Mouse (Mus musculus) lung, embryonic 15.5 days (tissue): ENCODE data around the gene Mup19. TPM values are rescaled to one million over a fixed set of nuclear protein-coding genes. Genes with fewer than 3 reads are reported as not detected.
"Not testable (repeated sequence)": the region's sequence is repeated elsewhere in the genome, so short reads cannot be mapped to it uniquely, and the experiment has no call there.

Experiments used
- ATAC-seq: fragments of 200-750 bp; cut with Nextera tagmentation; 2 replicates; pipeline ENCODE4 v1.8.0; 2017; ENCODE audit warnings: moderate number of reproducible peaks, borderline replicate concordance; ENCODE audit not compliant: low FRiP score, low TSS enrichment; ENCODE audit errors: extremely low read depth
- H3K27ac ChIP-seq: fragments of 300-500 bp; sonication (generic); 2 replicates; pipeline ENCODE4 v1.5.1; 2015; ENCODE audit warnings: moderate library complexity, mild to moderate bottlenecking, inconsistent platforms
- H3K27me3 ChIP-seq: fragments of 300-500 bp; sonication (generic); 2 replicates; pipeline ENCODE4 v1.6.1; 2015; ENCODE audit warnings: inconsistent platforms
- H3K36me3 ChIP-seq: fragments of 300-500 bp; sonication (generic); 2 replicates; pipeline ENCODE4 v1.6.1; 2015; ENCODE audit warnings: inconsistent platforms
- H3K4me1 ChIP-seq: fragments of 300-500 bp; sonication (generic); 2 replicates; pipeline ENCODE4 v1.6.1; 2015; ENCODE audit warnings: inconsistent platforms
- H3K4me2 ChIP-seq: fragments of 300-500 bp; sonication (generic); 2 replicates; pipeline ENCODE4 v1.6.1; 2015; ENCODE audit warnings: inconsistent platforms, mild to moderate bottlenecking, moderate library complexity
- H3K4me3 ChIP-seq: fragments of 300-500 bp; sonication (generic); 2 replicates; pipeline ENCODE4 v1.5.1; 2015; ENCODE audit warnings: mild to moderate bottlenecking, inconsistent platforms
- H3K9ac ChIP-seq: fragments of 300-500 bp; sonication (generic); 2 replicates; pipeline ENCODE4 v1.6.1; 2015; ENCODE audit warnings: inconsistent platforms
- H3K9me3 ChIP-seq: fragments of 300-500 bp; sonication (generic); 2 replicates; pipeline ENCODE4 v1.6.1; 2016; ENCODE audit warnings: inconsistent platforms
- WGBS: fragments of 180-500 bp; shearing (Covaris S2); methylation state at CpG from one replicate; pipeline ENCODE4 v1.1.7; 2015; 5-methylcytosine and 5-hydroxymethylcytosine counted together
- polyA plus RNA-seq: library from polyadenylated mRNA; unstranded; fragments of >200 nt; fragmentation: Nextera tagmentation; extraction: Ambion mirVana; gene quantifications from 2 replicates; pipeline ENCODE4 v1.2.1, GENCODE M21; 2015

Mup19 gene
- polyA plus RNA-seq, result not detected in 2 replicates

- H3K4me1 ChIP-seq, H3K9me3 ChIP-seq, H3K9ac ChIP-seq, ATAC-seq, H3K27me3 ChIP-seq, H3K4me2 ChIP-seq, H3K27ac ChIP-seq, H3K36me3 ChIP-seq, H3K4me3 ChIP-seq: not testable (repeated sequence)
- 88% methylated on average over 1 of the region's 5 CpGs for WGBS
Observed at GRCm38 (mm10) chr4:61782169-61782568, at the start of gene Mup19. Gene Mup19, minus strand, starts transcription at chr4:61782269.

GRCm38 (mm10) chr4:61829211-61829610, 47.1 kb upstream of the Mup19 start:
- H3K27ac ChIP-seq, result no peak overlapping the region
- H3K4me1 ChIP-seq, result no peaks in the 10 kb centered on the region
- peaks cover 4% of the 10 kb centered on the region; the same call in 1 of the 2 replicates for H3K9me3 ChIP-seq
- no peak for ATAC-seq
- no peak overlapping the region for H3K9ac ChIP-seq
- H3K4me2 ChIP-seq, result no peak overlapping the region
- WGBS, result 62% methylated on average over 4 of the region's 4 CpGs
- H3K4me3 ChIP-seq, result no peak overlapping the region
- H3K36me3 ChIP-seq, result no peaks in the 10 kb centered on the region
- no peaks in the 10 kb centered on the region for H3K27me3 ChIP-seq

- no peak overlapping the region for H3K27ac ChIP-seq
- no peak overlapping the region for H3K4me2 ChIP-seq
- ATAC-seq, result no peak; the same call in 1 of the 2 replicates
- 90% methylated on average over 15 of the region's 15 CpGs for WGBS
- H3K36me3 ChIP-seq, result no peaks in the 10 kb centered on the region
- H3K9me3 ChIP-seq, result no peaks in the 10 kb centered on the region; the same call in 1 of the 2 replicates
- H3K4me1 ChIP-seq, result no peaks in the 10 kb centered on the region
- H3K9ac ChIP-seq, result no peak overlapping the region
- no peak overlapping the region for H3K4me3 ChIP-seq
- H3K27me3 ChIP-seq, result no peaks in the 10 kb centered on the region
Observed at GRCm38 (mm10) chr4:61823185-61823584, 41.1 kb upstream of the Mup19 start.

DNA sequence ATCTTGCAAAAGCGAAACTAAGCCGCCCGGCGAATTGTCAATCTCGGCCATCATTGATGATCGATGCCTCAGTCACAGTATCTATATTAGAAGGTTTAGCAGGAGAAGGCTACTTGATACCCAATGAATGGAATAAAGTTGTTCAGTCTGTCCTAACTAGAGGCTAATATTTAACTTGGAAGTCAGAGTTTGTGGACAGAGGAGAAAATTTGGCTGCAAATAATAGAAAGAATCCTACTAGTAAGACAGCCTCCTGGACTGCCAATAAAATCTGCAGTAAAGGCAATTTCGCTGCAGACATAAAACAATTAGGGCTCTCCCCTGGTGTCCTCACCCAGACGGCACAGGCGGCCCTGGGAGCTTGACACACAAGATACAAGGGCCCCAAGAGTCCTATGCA, 40.5 kb upstream of the Mup19 start:
- not testable (repeated sequence) for H3K9ac ChIP-seq, H3K4me2 ChIP-seq, H3K36me3 ChIP-seq, H3K4me1 ChIP-seq, H3K9me3 ChIP-seq, ATAC-seq, H3K4me3 ChIP-seq, H3K27me3 ChIP-seq, H3K27ac ChIP-seq
- WGBS, result 94% methylated on average over 9 of the region's 9 CpGs

- no peaks in the 10 kb centered on the region for H3K27me3 ChIP-seq
- no peaks in the 10 kb centered on the region for H3K4me1 ChIP-seq
- H3K9ac ChIP-seq, result no peak overlapping the region
- no peak overlapping the region for H3K4me3 ChIP-seq
- 4% methylated on average over 2 of the region's 2 CpGs for WGBS
- H3K36me3 ChIP-seq, result no peaks in the 10 kb centered on the region
- H3K9me3 ChIP-seq, result no peaks in the 10 kb centered on the region
- H3K27ac ChIP-seq, result no peak overlapping the region
- no peak for ATAC-seq
- no peak overlapping the region for H3K4me2 ChIP-seq
Observed at GRCm38 (mm10) chr4:61815602-61816001, 33.5 kb upstream of the Mup19 start.

GRCm38 (mm10) chr4:61813435-61813834, 31.4 kb upstream of the Mup19 start:
- Histone ChIP-seq H3K27ac (no peak overlapping the region), H3K4me3 (no peak overlapping the region), H3K4me2 (no peak overlapping the region), H3K4me1 (no peaks in the 10 kb centered on the region), H3K36me3 (no peaks in the 10 kb centered on the region), H3K9me3 (no peaks in the 10 kb centered on the region), H3K27me3 (no peaks in the 10 kb centered on the region), H3K9ac (no peak overlapping the region)
- ATAC-seq, result no peak

- not testable (repeated sequence) for H3K4me2 ChIP-seq
- WGBS, result 17% methylated on average over 2 of the region's 2 CpGs
Observed at GRCm38 (mm10) chr4:61811193-61811592, 29.1 kb upstream of the Mup19 start.

GRCm38 (mm10) chr4:61808926-61809325, 26.9 kb upstream of the Mup19 start:
- H3K27ac ChIP-seq, H3K4me3 ChIP-seq, H3K9ac ChIP-seq, H3K9me3 ChIP-seq, H3K36me3 ChIP-seq, H3K27me3 ChIP-seq, H3K4me1 ChIP-seq, H3K4me2 ChIP-seq, ATAC-seq: not testable (repeated sequence)
- WGBS, result 71% methylated on average over 3 of the region's 3 CpGs

More at GRCm38 (mm10) chr4:61811193-61811592, 29.1 kb upstream of the Mup19 start:
- H3K36me3 ChIP-seq, H3K9ac ChIP-seq, H3K4me1 ChIP-seq, H3K27ac ChIP-seq, H3K4me3 ChIP-seq, ATAC-seq, H3K9me3 ChIP-seq, H3K27me3 ChIP-seq: not testable (repeated sequence)

DNA sequence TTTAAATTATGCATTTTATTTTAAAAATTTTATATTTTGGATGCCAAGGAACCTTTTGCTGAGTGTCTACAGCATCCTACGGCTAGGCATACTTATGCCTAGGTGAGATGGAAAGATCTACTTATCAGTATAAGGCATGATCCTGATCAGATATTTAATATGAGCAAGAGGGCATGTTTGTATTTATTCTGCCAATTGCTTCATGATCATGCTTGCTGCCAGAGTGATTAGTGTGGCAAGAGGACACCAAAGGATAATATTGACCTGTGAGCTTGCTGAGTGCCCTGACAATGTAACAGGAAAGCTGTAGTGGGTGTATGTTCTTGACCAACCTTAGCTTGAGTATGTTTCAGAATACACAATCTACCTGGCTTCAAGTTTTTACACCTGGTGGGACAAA, 7.6 kb upstream of the Mup19 start:
- not testable (repeated sequence) for H3K36me3 ChIP-seq, H3K27ac ChIP-seq, H3K9me3 ChIP-seq, ATAC-seq, H3K9ac ChIP-seq, H3K4me1 ChIP-seq, H3K4me2 ChIP-seq, H3K4me3 ChIP-seq, H3K27me3 ChIP-seq
- 93% methylated on average over 1 of the region's 1 CpGs for WGBS

DNA sequence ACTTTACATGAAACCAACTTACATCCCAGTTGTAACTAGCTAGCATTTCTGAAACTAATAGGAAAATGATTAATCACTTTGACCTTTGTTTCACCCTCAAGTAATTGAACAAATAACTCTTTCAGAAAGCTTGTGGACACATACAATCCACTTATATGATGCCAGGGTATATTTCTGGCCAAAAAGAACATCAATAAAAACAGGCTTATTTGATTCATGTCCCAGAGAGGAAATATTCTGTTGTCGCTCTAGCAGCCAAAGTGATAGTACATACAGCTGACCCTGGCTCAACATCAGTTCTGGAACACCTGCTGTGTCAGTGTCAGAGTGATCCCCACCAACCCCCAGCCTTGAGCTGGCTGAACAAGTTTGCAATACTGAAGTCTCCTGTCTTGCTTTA, 2.2 kb upstream of the Mup19 start:
- not testable (repeated sequence) for ATAC-seq, H3K36me3 ChIP-seq, H3K9ac ChIP-seq, H3K9me3 ChIP-seq, H3K27ac ChIP-seq, H3K4me2 ChIP-seq, H3K4me3 ChIP-seq, H3K4me1 ChIP-seq, H3K27me3 ChIP-seq
- WGBS, result 60% methylated on average over 1 of the region's 1 CpGs

Other genes starting within 250 kb of the Mup19 start
- gene Mup17, start 186.4 kb downstream of the Mup19 start, polyA plus RNA-seq, result not detected in 2 replicates
- not detected in 2 replicates for gene Mup18, start 108.1 kb downstream of the Mup19 start, polyA plus RNA-seq
- not detected in 2 replicates for gene Mup5, start 53.0 kb upstream of the Mup19 start, polyA plus RNA-seq